Mouse (Mus musculus): ENCODE results near the gene Cdk17.

DNA sequence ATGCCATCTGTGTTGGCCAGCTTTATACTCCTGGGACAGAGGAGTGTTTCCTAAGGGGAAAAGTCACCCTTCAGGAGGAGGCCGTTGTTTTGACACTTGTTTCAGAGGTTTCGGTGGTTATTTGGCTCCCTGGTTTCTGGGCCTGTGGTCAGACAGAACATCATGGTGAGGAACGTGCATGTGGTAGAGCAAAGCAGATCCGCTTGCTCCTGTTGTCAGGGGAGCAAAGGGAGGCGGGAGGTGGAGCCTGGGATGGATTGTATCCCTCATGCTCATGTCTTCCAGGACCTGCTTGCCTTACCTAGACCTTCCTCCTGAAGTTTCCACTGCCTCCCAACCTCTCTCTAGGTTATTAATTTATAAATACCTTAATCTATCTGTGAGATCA is 5.7 kb downstream of the Cdk17 start:
- TF ChIP-seq CTCF (IDR thresholded peaks at IDR 0.05; ENCODE audit: low read depth) = no peak
- TF ChIP-seq EP300 (IDR thresholded peaks at IDR 0.05; ENCODE audit: low read depth) = no peak
